Mouse (Mus musculus) heart, adult 2 months (tissue): Measurements from ENCODE around the gene Bnc2.

Experiments
- CTCF ChIP-seq: fragments of 200-600 bp; IDR thresholded peaks from 2 replicates; pipeline ENCODE4 v1.8.1; 2022; ENCODE audit warnings: antibody characterized with exemption, mild to moderate bottlenecking, moderate library complexity
- EP300 ChIP-seq: fragments of 200-500 bp; IDR thresholded peaks from 2 replicates; pipeline ENCODE4 v1.6.1; 2011; ENCODE audit warnings: low read depth, low read length, control low read depth; ENCODE audit not compliant: insufficient read depth
- POLR2A ChIP-seq: fragments of 200-500 bp; IDR thresholded peaks from 2 replicates; pipeline ENCODE4 v1.6.1; 2011; ENCODE audit warnings: mild to moderate bottlenecking, low read depth, low read length, control low read depth; ENCODE audit not compliant: insufficient read depth

DNA sequence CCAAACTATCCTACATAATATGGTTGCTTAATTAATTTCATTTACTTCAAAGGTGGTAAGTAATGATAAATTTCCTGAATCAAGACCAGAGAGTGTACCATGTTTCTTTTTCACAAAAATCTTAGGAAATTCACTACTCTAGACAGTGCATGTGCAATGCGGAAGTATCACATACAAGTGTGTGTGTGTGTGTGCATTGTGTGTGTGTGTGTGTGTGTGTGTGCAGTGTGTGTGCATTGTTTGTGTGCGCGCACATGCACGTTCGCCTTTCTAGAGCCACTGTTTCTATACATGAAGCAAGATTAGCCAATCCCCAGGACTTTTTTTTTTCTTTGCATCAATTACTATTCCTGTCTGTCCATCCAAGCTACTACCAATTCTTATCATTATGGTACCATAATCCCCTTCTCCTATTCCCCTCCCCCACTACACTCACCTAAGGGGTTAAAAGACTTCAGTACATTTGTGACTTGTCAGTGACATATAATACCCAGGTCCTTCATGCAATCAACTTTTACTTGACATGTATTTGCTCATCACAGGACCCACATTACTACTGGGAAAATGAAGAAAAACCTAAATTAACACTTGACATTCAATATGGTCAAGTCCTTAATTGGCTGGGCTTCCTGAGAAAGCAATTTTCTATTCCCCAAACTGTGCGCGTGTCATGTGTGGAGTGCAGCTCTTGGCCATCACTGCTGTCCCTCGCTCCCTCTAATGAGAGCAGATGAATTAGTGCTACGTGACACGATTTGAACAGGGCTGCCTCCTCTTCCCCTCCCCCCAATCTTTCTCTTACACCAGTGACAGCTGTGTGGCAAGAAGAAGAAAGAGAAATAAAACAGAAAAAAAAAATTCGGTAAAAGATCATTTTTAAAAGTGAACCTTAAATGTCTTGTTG, 145.9 kb downstream of the Bnc2 start:
- no peak for TF ChIP-seq POLR2A
- no peak for TF ChIP-seq CTCF
- no peak for TF ChIP-seq EP300
